Mouse (Mus musculus) liver, embryonic 14.5 days (tissue): ENCODE results near the gene Ftsj3. TPM values are rescaled to one million over a fixed set of nuclear protein-coding genes. Genes with fewer than 3 reads are reported as not detected.
A peak's percentile ranks its signal among the peaks of the same experiment; 100 is the strongest.

Source experiments
- ATAC-seq: fragments of 200-750 bp; cut with Nextera tagmentation; 2 replicates; pipeline ENCODE4 v1.8.0; 2017; ENCODE audit warnings: moderate number of reproducible peaks, mild to moderate bottlenecking, moderate library complexity; ENCODE audit not compliant: insufficient read depth
- DNase-seq, 3 experiments: peaks; one replicate each; pipeline ENCODE4 v3.0.0-alpha.2; 2012 to 2013; ENCODE audit warnings: low read depth in 3 of 3, low spot score in 3 of 3
- H3K27ac ChIP-seq: fragments of 300-500 bp; sonication (generic); 2 replicates; pipeline ENCODE4 v1.5.1; 2014; ENCODE audit warnings: moderate library complexity, mild to moderate bottlenecking, control low read depth, inconsistent platforms
- H3K27me3 ChIP-seq: fragments of 300-500 bp; sonication (generic); 2 replicates; pipeline ENCODE4 v1.6.1; 2014; ENCODE audit warnings: mild to moderate bottlenecking, low read length, moderate library complexity; ENCODE audit not compliant: control insufficient read depth, insufficient read depth
- H3K36me3 ChIP-seq: fragments of 300-500 bp; sonication (generic); replicated peaks from 2 replicates; pipeline ENCODE4 v1.6.1; 2014; ENCODE audit warnings: low read depth; ENCODE audit not compliant: control insufficient read depth, insufficient read depth
- H3K4me1 ChIP-seq, 2 experiments: fragments of 200-500 bp in 1 of 2; fragments of 300-500 bp in 1 of 2; sonication (generic) in 1 of 2; replicated peaks; 2 replicates each; pipeline ENCODE4 v1.6.1; 2012 to 2014; ENCODE audit warnings: antibody characterized with exemption in 1 of 2, inconsistent platforms in 1 of 2, low read length in 1 of 2; ENCODE audit not compliant: control insufficient read depth in 2 of 2, insufficient read depth in 2 of 2
- H3K4me2 ChIP-seq: fragments of 300-500 bp; sonication (generic); 2 replicates; pipeline ENCODE4 v1.6.1; 2014; ENCODE audit warnings: low read depth, mild to moderate bottlenecking, control low read depth, moderate library complexity
- H3K4me3 ChIP-seq, 2 experiments: fragments of 200-500 bp in 1 of 2; fragments of 300-500 bp in 1 of 2; sonication (generic) in 1 of 2; 2 replicates each; pipeline ENCODE4 v1.5.1; 2012 to 2014; ENCODE audit warnings: low read depth in 2 of 2, low read length in 2 of 2, mild to moderate bottlenecking in 2 of 2, control low read depth in 1 of 2, inconsistent platforms in 1 of 2, moderate library complexity in 1 of 2; ENCODE audit not compliant: insufficient read depth in 1 of 2
- H3K9ac ChIP-seq: fragments of 300-500 bp; sonication (generic); replicated peaks from 2 replicates; pipeline ENCODE4 v1.6.1; 2014; ENCODE audit warnings: mild to moderate bottlenecking, control low read depth, moderate library complexity
- H3K9me3 ChIP-seq: fragments of 300-500 bp; sonication (generic); 2 replicates; pipeline ENCODE4 v1.6.1; 2016; ENCODE audit warnings: low read length, mixed read lengths; ENCODE audit not compliant: control insufficient read depth
- CTCF ChIP-seq: IDR thresholded peaks from 2 replicates; pipeline ENCODE4 v1.5.1; 2016; ENCODE audit warnings: antibody characterized with exemption, low read depth, control low read depth
- EP300 ChIP-seq: IDR thresholded peaks from 2 replicates; pipeline ENCODE4 v1.6.1; 2016; ENCODE audit warnings: antibody characterized with exemption, low read depth
- WGBS: fragments of 180-500 bp; shearing (Covaris S2); extraction: QIAGEN DNeasy Blood & Tissue Kit; methylation state at CpG from one replicate; pipeline ENCODE4 v1.1.7; 2014; ENCODE audit not compliant: insufficient replicate concordance; 5-methylcytosine and 5-hydroxymethylcytosine counted together
- polyA plus RNA-seq, 2 experiments: library from polyadenylated mRNA; depleted of rRNA in 1 of 2; stranded (reverse) in 1 of 2; unstranded in 1 of 2; fragments of >200 nt; fragmentation: Nextera tagmentation in 1 of 2; extraction: Ambion mirVana in 1 of 2; gene quantifications; 2 replicates each; pipeline versions ENCODE4 v1.2.1 to v1.2.3; 2012 to 2014

The Ftsj3 gene
- polyA plus RNA-seq, 2 experiments, result 25.7 to 36.8 TPM

DNA sequence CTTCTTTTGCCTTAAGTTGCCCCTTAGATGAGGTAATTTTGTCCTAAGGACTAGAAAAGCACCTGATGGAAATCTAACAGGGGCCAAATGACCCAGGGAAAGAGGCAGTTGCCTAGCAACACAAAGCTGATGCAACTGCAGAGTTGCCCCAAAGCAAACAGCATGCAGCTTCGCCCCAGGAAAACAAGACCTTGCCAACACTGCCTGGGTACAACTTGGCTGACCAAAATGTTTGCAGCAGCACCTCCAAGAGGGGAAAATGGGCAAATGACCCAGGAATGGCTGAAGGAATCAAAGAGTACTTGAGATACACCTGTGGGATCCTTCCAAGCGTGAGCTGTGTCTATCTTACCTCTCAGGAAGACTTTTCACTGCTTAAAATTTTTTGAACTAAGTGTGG lies 36.0 kb upstream of the Ftsj3 start:
- no peak overlapping the region for H3K9ac ChIP-seq
- no peak for ATAC-seq
- no peaks in the 10 kb centered on the region for H3K27me3 ChIP-seq
- 59% methylated on average over 2 of the region's 2 CpGs for WGBS
- no peaks in the 10 kb centered on the region for H3K9me3 ChIP-seq
- no peak for TF ChIP-seq CTCF
- no peak for TF ChIP-seq EP300
- DNase-seq, result no peak
- H3K4me1 ChIP-seq, result no peaks in the 10 kb centered on the region
- H3K4me3 ChIP-seq, result no peak overlapping the region
- H3K27ac ChIP-seq, result no peak overlapping the region
- no peaks in the 10 kb centered on the region for H3K36me3 ChIP-seq
- no peak overlapping the region for H3K4me2 ChIP-seq

DNA sequence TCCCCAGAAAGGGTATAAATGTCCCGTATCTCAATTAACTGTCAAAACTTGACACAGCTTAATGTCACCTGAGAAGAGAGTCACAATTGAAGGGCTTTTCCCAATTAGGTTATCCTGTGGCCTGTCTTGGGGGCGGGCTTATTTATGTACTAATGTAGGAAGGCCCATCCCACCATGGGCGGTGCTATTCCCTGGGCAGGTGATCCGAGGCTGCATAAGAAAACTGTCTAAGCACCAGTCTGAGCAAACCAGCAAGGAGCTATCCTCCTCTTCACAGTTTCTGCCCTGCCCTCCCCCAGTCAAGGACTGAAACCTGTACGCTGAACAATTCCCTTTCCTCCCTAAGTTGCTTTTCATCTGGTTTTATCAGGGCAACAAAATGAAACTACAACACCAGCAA lies 34.5 kb upstream of the Ftsj3 start:
- Histone ChIP-seq H3K27me3 (no peaks in the 10 kb centered on the region), H3K9ac (no peak overlapping the region), H3K4me1 (no peaks in the 10 kb centered on the region), H3K4me2 (no peak overlapping the region), H3K36me3 (no peaks in the 10 kb centered on the region), H3K4me3 (no peak overlapping the region), H3K9me3 (no peaks in the 10 kb centered on the region), H3K27ac (no peak overlapping the region)
- DNase-seq (no peak), ATAC-seq (no peak)
- WGBS, result 72% methylated on average over 5 of the region's 5 CpGs
- TF ChIP-seq CTCF, result no peak
- no peak for TF ChIP-seq EP300

DNA sequence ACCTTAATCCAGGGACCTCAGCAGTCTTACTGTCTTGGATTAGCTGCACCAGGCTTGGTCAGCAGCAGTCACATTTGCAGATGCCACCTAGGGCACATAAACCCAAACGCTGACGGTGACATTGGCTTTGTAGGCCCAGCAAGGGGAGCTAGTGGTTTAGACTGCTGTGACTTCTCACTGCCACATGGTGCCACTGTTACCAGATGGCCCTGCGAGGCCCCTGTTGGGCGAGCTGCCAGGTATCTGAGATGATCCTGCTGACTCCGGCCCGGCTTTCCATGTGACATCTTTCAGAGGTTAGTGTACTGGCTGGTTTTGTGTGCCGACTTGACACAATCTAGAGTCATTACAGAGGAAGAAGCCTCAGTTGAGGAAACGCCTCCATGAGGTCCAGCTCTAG lies 33.5 kb upstream of the Ftsj3 start:
- Histone ChIP-seq H3K9ac (no peak overlapping the region), H3K4me1 (no peaks in the 10 kb centered on the region), H3K27me3 (no peaks in the 10 kb centered on the region), H3K4me2 (no peak overlapping the region), H3K36me3 (no peaks in the 10 kb centered on the region), H3K4me3 (no peak overlapping the region), H3K9me3 (no peaks in the 10 kb centered on the region), H3K27ac (no peak overlapping the region)
- WGBS, result 63% methylated on average over 8 of the region's 8 CpGs
- DNase-seq, result no peak
- no peak for ATAC-seq
- TF ChIP-seq EP300, result no peak
- peak; percentile 42 for TF ChIP-seq CTCF

DNA sequence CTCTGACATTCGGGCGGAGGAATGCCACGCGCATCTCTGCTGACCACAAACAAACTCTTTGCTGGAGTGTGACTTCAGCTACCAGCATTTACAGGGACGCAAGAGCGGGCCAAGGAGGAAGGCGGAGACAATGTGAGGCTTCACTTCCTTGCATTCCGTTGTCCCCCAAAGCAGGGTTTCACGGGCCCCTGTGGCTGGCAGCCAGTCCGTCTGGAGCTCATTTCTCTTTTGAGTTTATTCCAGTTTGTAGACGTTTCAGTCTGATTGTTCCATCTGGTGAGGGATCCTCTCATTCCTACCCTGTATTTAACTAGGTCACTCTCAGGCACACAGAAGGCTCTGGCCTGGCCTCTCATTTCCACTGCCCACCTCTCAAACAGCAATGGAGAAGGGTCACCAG lies 31.1 kb upstream of the Ftsj3 start:
- Histone ChIP-seq H3K9ac (no peak overlapping the region), H3K36me3 (no peaks in the 10 kb centered on the region), H3K4me3 (no peak overlapping the region), H3K4me2 (no peak overlapping the region), H3K27ac (no peak overlapping the region), H3K4me1 (no peaks in the 10 kb centered on the region), H3K9me3 (no peaks in the 10 kb centered on the region), H3K27me3 (no peaks in the 10 kb centered on the region)
- no peak for DNase-seq
- no peak for ATAC-seq
- 60% methylated on average over 11 of the region's 11 CpGs for WGBS
- TF ChIP-seq CTCF (no peak), EP300 (no peak)

DNA sequence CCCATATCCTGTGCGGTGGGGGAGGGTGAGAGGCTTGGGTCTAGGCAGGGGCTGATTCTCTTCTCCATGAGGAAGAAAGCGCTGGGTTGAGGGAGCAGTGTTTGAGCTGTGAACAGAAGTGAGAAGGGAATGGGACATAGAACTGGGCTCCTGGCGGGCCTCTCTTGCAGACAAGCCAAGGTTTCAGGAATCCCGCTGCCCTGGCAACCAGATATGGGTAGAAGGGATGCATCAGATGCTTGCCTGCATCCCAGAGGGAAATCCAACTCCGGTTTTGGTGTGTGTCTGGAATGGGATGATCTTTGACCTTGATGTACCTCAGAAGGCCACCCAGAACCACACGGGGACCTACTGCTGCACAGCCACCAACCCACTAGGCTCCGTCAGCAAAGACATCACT lies 30.3 kb upstream of the Ftsj3 start:
- DNase-seq (no peak), ATAC-seq (no peak)
- no peak overlapping the region for H3K4me3 ChIP-seq
- H3K36me3 ChIP-seq, result no peaks in the 10 kb centered on the region
- no peak overlapping the region for H3K4me2 ChIP-seq
- H3K4me1 ChIP-seq, result no peaks in the 10 kb centered on the region
- no peak overlapping the region for H3K27ac ChIP-seq
- no peaks in the 10 kb centered on the region for H3K27me3 ChIP-seq
- H3K9ac ChIP-seq, result no peak overlapping the region
- no peaks in the 10 kb centered on the region for H3K9me3 ChIP-seq
- WGBS, result 73% methylated on average over 7 of the region's 7 CpGs
- no peak for TF ChIP-seq EP300
- TF ChIP-seq CTCF, result no peak

DNA sequence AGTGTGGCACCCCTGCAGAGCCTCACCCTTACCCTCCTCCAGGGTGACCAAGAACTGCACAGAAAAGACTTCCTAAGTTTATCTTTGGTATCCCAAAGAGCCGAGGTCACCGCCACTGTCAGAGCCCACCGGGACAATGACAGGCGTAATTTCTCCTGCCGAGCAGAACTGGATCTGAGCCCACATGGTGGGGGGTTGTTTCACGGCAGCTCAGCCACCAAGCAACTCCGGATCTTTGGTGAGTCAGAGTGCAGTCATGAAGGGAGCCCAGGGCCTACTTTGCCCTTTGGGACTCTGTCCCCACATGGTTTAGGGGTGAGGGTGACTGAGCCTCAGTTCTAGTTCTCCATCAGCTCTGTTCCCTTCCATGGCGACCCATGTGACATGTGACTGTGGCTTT lies 28.2 kb upstream of the Ftsj3 start:
- Histone ChIP-seq H3K4me3 (no peak overlapping the region), H3K4me1 (no peaks in the 10 kb centered on the region), H3K36me3 (no peaks in the 10 kb centered on the region), H3K4me2 (no peak overlapping the region), H3K9me3 (no peaks in the 10 kb centered on the region), H3K9ac (no peak overlapping the region), H3K27ac (no peak overlapping the region), H3K27me3 (no peaks in the 10 kb centered on the region)
- no peak for ATAC-seq
- TF ChIP-seq EP300 (no peak), CTCF (no peak)
- WGBS, result 58% methylated on average over 8 of the region's 8 CpGs
- DNase-seq, result no peak
